Mouse (Mus musculus) v-Abl transformed pro-B cells (cell line): ENCODE measurements around the gene Chuk.
"Not testable (repeated sequence)": the region's sequence is repeated elsewhere in the genome, so short reads cannot be mapped to it uniquely, and the experiment has no call there.

ENCODE experiments used
- in situ Hi-C, 2 experiments: fragments of 400-800 bp; cut with MboI; formaldehyde crosslinking; loops; one replicate each; pipeline ENCODE4 v1.15.1; 2025; ENCODE audit not compliant: unreplicated experiment in 2 of 2

The Chuk gene

GRCm38 (mm10) chr19:44106831-44107660 lies at the start of gene Chuk:
Gene Chuk, minus strand, starts transcription at chr19:44107480.
- in situ Hi-C loops = no loop called here

- in situ Hi-C loops = loop anchor here (10.0 to 25.0 kb wide), 2 partner anchors 320 to 322 kb away; no protein-coding TSS in a partner anchor
Observed at GRCm38 (mm10) chr19:44157005-44157404, 49.7 kb upstream of the Chuk start.

GRCm38 (mm10) chr19:44153781-44154180 lies 46.5 kb upstream of the Chuk start:
- in situ Hi-C loops = loop anchor here (10.0 to 25.0 kb wide), 2 partner anchors 316 to 319 kb away; no protein-coding TSS in a partner anchor

GRCm38 (mm10) chr19:44148991-44149390 lies 41.7 kb upstream of the Chuk start:
- in situ Hi-C loops = no loop called here

- in situ Hi-C loops = no loop called here
Observed at GRCm38 (mm10) chr19:44148345-44148744, 41.1 kb upstream of the Chuk start.

- in situ Hi-C loops = no loop called here
Observed at GRCm38 (mm10) chr19:44146951-44147350, 39.7 kb upstream of the Chuk start.

GRCm38 (mm10) chr19:44146568-44146879 lies 39.2 kb upstream of the Chuk start:
- in situ Hi-C loops = no loop called here

GRCm38 (mm10) chr19:44145702-44146567 lies 38.7 kb upstream of the Chuk start, which contains the start of gene Bloc1s2:
Gene Bloc1s2, minus strand, starts transcription at chr19:44146446.
- in situ Hi-C loops = no loop called here

- in situ Hi-C loops = no loop called here
Observed at GRCm38 (mm10) chr19:44144366-44144765, 37.1 kb upstream of the Chuk start.

GRCm38 (mm10) chr19:44135960-44136485 lies 28.7 kb upstream of the Chuk start:
- in situ Hi-C loops = no loop called here

GRCm38 (mm10) chr19:44135072-44135959 lies 28.0 kb upstream of the Chuk start, which contains the start of gene Cwf19l1:
Gene Cwf19l1, minus strand, starts transcription at chr19:44135876.
- in situ Hi-C loops = no loop called here

GRCm38 (mm10) chr19:44132917-44133316 lies 25.6 kb upstream of the Chuk start:
- in situ Hi-C loops = no loop called here

GRCm38 (mm10) chr19:44128560-44128959 lies 21.3 kb upstream of the Chuk start:
- in situ Hi-C loops = no loop called here

GRCm38 (mm10) chr19:44127729-44128497 lies 20.6 kb upstream of the Chuk start:
- in situ Hi-C loops = no loop called here

- in situ Hi-C loops = no loop called here
Observed at GRCm38 (mm10) chr19:44121137-44121536, 13.9 kb upstream of the Chuk start.

GRCm38 (mm10) chr19:44120686-44121085 lies 13.4 kb upstream of the Chuk start:
- in situ Hi-C loops = not testable (repeated sequence)

GRCm38 (mm10) chr19:44117793-44118192 lies 10.5 kb upstream of the Chuk start:
- in situ Hi-C loops = no loop called here

GRCm38 (mm10) chr19:44111706-44112105 lies 4.4 kb upstream of the Chuk start:
- in situ Hi-C loops = no loop called here

GRCm38 (mm10) chr19:44110356-44110755 lies 3.1 kb upstream of the Chuk start:
- in situ Hi-C loops = no loop called here
